Mouse (Mus musculus): ENCODE results near the gene Gpbar1.

The Gpbar1 gene

DNA sequence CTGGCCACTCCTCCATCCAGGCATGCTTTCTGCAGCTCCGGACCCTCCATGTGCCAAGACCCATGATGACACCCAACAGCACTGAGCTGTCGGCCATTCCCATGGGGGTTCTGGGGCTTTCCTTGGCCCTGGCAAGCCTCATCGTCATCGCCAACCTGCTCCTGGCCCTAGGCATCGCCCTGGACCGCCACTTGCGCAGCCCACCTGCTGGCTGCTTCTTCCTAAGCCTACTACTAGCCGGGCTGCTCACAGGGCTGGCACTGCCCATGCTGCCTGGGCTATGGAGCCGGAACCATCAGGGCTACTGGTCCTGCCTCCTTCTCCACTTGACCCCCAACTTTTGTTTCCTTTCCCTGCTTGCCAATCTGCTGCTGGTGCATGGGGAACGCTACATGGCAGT lies at the start of gene Gpbar1:
TSS of gene Gpbar1 (plus strand) at position 13 of the 400 bp plus-strand sequence.
- DNase-seq, result no peak

DNA sequence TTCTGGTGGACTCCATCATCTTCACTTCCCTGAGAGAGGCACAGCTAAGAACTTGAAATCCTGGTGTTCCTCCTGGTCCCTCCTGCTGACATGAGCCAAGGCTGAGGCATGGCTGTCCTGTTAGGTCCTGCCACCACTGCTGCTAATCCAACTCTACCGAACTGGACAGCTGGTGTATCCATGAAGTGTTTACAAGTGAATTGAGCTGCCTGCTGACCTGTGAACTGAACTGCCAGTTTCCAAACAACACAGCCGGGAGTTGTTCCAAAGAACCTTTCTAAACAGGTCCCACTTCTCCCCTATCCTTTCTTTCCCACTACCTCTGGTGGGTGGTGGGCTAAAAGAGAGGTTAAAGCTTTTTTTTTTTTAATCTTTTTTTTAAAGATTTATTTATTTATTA lies 48.4 kb upstream of the Gpbar1 start:
- no peak for DNase-seq

DNA sequence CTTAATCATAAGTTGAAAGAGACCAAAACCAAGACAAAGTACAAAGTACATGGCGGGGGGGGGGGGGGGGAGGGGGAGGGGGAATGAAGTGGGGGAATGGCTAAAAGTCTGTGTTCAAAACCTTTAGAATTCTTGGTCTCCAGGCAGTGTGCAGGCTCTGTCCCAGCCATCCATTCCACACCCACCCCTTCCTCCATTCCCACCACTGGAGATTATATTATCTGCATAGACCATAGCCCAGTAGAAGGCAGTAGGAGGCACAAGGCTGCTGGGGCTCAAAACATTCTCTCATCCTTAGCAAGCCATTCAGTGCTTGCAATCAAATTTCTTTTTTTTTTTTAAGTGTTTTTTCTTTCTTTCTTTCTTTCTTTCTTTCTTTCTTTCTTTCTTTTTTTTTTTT lies 47.4 kb upstream of the Gpbar1 start:
- DNase-seq, result no peak

DNA sequence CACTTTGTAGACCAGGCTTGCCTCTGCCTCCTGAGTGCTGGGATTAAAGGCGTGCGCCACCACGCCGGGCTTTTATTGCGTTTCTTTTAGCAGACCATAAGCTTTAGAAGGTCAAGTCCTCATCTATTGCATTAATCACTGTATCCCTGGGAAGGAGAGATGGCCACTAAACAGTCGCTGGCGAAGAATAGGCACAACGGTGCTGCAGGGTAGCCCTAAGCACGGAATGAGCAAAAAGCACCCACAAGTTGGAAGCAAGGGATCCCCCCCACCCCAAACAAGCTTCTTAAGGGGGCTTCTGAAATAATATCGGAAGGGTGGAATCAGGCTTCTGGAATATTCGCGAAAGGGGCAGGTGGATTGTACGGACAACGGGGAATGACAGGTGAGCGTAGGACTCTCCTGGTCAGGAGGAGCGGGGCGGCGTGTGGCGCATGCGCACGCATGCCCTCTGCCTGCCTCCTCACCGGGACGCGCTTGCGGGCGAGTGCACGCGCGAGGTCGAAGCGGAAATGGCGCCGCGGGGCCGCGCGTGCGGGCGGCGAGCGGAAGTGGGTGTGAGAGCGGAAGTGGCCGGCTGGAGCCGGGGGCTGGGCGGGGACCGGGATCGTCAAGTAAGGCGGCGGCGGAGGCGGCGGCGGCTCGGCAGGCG lies 42.3 kb upstream of the Gpbar1 start, which contains the start of gene Arpc2:
TSS of gene Arpc2 (plus strand) at position 147 of the 652 bp plus-strand sequence.
- DNase-seq, result peak; percentile 97 to 98

DNA sequence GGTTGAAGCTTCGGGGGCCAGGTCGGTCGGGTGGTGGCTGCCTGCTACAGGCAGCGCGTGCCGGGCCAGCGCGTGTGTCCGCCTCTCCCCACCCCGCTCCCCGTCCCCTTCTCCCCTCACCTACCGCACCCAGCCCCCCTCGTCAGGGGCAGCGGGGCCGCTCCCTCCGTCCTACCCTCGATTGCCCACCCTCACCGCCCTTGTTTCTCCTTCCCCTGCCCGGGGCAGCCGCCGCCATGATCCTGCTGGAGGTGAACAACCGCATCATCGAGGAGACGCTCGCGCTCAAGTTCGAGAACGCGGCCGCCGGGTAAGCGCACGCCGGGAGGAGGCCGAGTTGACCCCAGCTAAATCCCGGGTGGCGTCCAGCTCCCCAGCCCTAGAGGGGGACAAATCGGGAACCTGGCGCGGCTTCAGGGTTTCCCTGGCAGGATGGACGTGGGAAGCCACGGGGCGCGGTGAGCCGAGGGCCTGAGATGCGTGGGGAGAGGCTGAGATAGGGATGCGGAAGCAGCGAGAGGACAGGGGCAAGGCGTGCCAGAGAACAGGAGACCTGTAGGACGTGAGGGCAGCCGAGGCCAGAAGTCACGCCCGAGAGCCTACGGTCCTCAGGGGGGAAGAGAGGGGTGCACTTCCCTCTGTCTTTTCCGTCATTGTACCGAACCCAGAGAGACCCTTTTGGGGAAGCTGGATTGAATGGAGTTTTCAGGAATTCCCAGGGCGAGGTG lies 41.6 kb upstream of the Gpbar1 start:
- peak; percentile 70 to 75 for DNase-seq

DNA sequence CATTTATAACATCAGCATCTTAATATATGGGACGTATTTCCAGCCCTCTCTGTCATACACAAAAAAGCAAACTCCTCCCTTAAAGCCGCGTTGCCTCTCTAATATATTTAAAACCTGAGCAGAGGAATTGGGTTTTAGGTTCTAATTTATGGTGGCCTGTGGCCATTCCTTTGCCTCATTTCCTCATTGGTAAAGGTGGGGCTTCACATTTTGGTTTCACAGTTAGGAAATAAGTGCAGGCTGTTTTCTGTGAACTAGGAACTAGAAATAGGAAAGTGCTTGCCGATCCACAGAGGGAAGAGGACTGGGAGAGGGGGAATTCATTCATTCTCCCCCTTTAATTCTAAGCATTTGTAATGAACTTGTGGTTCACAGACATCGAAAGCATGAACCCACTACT lies 40.7 kb upstream of the Gpbar1 start:
- no peak for DNase-seq

DNA sequence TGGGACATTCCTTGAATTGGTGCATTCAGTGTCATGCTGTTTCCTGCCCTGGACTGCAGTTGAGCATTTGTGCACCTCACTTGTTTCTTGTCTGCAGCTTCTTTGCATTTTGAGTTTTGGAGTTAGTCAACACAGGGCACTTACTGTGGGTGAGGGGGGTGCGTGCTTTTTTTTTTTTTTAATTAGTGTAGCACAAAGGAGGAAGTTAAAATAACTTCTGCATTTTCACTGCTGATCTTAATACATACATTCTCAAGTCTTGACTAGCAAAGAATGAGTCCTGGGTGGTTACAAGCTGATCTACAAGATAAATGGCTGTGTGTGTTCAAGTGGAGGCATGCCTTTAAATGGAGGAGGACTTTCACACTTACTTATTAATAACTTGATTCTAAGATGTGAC lies 40.2 kb upstream of the Gpbar1 start:
- DNase-seq, result no peak

DNA sequence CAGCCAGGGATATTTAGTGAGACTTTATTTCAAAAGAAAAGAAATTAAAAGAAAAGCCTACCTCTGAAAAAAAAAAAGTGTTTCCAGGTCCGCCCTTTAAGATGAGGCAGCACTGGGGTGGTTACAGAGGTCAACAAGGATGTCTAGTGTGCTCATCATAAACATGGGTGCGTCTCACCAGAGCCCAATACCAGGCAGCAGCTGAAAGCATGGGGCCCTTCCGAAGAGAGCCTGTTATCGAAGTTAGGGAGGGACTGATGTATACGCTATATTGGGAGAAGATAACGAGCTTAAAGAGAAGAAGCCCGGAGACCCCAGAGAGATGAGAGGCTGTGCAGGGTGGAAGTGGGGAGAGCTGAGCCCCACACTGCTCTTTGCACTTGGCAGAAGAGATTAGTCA lies 39.2 kb upstream of the Gpbar1 start:
- DNase-seq, result no peak

DNA sequence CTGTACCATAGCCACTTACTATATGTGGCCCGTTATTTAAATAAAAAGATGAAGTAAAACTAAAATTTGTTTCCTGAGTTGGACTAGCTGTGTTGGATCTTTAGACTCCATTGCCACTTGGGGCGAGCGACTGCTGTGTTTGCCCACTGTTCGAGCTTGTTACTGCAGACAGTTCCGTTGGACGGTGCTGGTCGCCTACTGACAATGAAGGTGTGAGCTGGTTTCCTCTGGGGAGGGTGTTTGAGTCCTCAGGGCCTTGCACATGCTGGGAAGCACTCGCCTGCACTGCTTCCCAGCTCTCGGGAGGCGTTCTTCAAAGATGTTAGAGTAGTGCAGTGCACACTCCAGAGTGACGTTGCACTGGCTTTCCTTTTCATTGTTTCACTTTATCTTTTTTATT lies 38.7 kb upstream of the Gpbar1 start:
- peak in 1 of 2 experiments; percentile 11 for DNase-seq

DNA sequence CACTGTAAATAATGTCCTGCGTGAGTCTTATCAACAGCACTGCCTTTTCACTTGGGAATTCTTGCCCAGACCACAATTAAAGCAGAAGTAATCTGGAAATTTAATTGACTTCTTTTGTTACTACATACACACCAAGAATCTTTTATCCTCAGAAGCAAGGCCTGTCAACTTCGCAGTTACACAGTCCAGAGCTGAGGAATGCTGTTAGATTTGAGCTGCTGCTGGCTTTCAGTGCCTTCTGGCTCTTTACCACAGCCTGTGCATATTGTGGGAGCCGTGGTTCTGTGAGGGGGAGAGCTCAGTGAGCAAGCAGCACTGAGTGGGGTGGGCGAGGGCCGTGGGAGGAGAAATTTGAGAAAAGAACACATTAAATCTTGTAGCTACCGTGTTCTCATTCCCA lies 38.0 kb upstream of the Gpbar1 start:
- DNase-seq, result no peak

DNA sequence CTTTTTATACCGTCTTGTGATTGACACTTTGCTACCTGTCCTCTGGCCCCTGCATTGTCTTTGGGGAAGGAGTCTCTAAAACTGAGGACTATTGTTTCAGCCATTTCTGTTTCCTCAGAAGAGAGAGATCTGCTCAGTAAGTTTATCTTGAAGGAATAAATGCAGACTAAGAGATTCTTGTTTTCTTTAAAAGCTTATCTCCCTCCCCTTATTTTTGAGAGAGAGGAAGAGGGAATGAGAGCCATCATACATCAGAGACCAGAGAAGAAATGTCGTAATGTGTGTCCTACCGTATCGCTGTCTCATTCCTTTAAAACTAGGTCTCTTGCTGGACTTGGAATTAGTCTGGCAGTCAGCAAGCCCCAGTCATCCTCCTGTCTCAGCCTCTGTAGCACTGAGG lies 37.5 kb upstream of the Gpbar1 start:
- DNase-seq, result no peak

DNA sequence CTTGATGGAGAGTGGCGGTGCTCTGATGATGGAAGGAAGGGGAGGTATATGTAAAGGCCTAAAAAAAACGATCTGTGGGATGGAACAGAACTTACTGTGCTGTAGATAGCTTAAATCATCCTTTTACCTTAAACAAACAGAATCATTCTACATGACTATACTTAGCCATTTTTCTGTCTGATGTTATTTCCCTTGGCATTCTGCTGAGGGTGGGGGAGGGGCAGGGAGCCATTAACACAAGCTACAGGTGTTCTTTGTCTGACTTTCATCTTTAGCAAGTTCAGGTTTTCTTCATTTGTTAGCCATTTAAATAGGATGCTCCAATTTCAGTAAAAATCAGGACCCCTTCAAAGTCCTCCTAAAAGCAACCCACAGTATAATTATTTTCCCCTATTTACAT lies 32.8 kb upstream of the Gpbar1 start:
- DNase-seq, result no peak

DNA sequence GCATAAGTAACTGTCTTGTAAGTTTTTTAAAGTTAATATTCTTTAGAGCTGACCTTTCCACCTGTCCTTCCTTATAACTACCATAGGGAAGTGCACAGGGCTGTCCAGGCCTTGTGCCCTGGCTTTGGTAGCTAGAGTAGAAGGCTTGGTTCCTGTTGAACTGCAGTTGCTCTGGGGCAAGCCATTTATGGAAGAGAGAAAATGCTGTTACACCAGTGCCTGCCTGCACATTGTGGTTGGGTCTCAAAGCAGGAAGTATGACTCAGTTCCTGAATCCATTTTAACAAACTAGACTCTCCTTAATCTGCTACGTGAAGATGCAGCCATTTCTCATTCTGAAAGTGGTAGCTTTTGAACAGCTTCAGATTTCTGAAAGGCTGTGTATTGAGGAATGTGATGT lies 29.6 kb upstream of the Gpbar1 start:
- peak; percentile 68 to 71 for DNase-seq

DNA sequence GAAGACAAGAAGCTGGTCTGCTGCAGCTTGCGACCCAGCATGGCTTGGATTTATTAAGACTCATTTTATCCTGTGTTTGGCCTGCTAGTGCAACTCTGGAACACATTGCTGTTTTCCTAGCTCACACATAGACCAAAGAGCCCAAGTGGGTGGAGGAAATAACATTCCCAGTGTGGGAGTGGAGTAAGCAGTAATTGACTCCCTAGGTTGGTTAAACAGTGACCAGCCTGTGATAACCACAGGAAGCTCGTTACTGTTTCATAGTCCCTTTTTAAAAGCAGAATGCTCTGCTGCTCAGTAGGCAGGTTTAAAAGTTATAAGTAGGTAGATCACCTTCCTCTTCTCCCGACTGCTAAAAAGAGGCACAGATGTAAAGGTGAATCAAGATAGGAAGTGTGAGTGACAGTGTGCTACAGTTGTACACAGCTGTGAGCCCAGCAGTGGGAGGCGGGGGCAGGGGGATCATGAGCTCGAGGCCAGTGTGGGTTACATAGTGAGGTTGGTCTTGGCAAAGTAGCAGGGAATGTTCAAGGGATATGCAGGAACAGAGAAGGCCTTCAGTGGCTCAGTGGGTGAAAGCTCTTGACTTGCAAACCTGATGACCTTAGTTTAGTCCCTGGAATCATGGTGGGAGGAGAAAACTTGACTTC lies 28.9 kb upstream of the Gpbar1 start:
- peak; percentile 14 to 39 for DNase-seq

DNA sequence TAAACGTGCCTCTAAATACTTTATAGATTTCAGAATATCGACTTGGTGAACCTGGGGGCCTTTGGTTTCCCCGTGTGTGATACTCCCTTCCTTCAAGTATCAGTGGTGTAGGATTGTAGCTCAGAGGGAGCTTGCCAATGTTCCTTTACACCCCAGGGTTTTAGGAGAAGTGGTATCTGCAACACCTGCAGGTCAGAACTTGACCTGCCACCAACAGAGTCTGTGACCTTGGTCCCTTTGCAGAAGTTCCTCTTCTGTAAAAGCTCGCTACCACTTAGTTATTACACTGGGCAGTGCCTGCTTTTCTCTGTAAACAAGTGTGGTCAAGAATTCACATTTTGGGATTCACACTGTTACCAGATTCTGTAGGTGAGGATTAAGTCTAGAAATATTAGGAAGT lies 28.3 kb upstream of the Gpbar1 start:
- DNase-seq, result no peak

DNA sequence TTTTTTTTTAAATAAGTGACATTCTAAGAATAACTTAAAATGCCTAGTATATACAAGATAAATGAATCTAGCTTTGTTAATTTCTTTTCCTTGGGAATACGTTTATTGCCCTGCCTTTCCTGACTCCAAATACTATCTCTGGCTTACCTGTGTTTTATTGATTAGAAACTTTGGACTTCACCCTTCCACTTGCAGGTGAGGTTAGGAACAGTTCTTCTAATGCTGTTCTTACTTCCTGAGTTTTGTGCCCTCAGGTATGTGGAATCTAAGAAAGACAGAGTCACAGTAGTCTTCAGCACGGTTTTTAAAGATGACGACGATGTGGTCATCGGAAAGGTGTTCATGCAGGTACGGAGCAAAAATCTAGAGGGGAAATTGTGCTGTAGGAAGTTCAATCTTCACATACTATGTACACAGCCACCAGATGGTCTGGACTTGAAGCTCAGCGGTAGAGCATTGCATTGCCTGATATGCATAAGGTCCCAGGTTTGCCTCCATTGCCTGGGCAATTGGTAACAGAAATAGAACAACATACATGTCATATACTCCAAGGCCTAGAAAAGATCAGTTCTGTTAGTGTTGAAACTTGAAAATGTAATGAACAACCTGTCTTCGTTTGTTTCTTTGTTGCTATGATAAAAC lies 22.5 kb upstream of the Gpbar1 start:
- DNase-seq, result no peak

DNA sequence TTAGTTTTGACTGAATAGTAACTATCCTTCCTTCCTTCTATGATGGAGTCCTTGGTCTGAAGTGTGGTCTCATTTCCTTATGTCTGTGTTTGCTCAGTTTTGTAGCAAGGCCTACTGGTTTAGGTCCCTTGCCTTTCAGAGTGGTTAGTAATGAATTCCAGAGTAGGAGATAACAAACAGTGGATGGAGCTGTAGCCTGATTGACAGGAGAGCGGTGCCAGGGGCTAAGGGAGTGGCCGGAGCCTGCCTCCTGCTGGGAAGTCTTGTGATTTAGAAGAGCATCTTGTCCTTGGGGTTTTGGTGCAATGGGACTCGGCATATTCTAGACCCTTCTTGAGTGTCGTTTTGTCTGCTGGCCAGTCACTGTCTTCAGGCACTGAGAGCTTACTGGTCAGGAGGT lies 21.6 kb upstream of the Gpbar1 start:
- DNase-seq, result no peak

DNA sequence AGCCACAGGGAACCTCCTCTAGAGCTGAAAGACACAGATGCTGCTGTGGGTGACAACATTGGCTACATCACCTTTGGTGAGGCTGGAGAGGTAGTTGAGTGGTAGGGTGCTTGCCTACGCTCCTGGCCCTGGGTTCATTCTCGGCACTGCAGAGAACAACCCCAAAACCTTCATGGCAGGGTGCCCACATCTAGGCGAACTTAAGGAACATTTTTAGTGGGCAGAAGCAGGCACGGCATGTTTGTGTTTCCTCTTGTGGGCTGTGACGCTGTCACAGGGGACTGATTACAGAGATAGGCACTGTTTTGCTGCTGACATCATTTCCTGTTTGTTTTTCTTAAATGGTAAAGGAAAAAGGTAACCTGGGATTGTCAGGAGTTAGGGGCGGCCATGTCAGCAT lies 15.8 kb upstream of the Gpbar1 start:
- no peak for DNase-seq

DNA sequence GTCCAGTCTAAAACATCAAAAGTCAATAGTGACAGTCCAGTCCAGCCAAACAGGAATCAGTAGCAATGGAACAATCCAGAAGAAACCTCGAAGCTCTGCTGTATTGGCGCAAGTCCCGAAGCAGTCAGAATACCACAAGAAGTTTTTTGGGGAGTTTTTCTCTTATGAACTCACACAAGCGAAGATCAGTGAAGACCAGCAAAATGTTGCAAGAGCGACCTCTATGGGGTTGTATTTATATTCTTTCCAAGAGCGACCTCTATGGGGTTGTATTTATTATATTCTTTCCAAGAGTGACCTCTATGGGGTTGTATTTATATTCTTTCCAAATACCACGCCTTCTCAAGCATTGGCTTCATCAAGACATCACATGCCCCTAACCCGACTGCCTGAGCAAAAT lies 9.6 kb upstream of the Gpbar1 start:
- DNase-seq, result no peak

DNA sequence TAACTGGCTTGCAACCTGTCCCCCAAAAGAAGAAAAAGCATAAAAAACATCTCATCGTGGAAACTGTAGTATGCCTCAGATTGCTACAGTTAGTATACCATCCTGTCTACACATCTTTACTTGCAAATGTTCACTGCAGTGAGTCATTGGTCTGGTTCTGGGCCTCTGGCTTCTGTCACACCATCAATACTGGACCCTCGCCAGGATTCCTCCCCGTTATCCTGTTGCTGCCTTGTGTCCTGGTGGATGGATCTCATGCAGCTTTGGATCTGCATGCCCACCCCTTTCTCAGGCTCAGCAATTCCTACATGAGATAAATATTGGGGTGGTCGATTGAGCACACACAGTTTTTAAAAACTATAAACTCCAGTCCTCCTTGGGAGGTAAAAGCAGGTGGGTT lies 6.7 kb upstream of the Gpbar1 start:
- DNase-seq, result no peak

DNA sequence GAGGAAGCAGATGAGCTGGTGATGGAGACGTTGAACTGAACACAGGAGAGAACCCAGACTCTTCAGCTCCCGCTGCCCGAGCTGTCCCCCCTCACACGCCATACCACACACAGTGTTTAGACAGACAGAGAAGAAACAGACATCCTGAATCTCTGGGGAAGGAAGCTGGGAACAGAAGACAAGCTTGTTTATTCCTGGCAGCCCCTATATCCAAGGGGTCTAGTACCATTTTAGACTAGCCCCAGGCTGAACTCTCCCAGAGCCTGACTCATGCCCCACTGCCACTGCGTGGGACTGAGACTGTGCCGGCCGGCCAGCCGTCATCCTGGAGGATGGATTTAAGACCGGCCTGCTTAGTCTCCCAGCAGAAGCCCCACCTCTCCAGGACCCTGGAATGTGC lies 3.3 kb upstream of the Gpbar1 start:
- DNase-seq, result no peak

DNA sequence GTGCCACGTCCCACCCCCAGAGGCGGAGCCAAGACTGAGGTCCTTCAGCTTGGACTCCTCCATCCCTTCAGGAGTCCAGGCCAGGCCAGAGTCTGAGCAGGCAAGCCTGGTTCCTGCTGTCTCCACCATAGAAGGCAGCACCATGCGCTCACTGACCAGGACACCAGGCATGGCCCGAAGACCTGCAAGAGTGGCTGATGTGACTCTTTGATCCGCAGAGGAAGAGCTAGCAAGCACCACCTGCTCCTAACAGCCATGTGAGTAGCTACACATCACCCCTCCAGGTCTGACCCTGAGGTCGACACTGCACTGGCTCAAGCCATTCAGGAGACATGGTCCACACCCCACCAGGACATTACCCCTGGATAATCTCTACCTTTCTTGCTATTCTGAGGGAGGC lies 1.3 kb upstream of the Gpbar1 start:
- no peak for DNase-seq

DNA sequence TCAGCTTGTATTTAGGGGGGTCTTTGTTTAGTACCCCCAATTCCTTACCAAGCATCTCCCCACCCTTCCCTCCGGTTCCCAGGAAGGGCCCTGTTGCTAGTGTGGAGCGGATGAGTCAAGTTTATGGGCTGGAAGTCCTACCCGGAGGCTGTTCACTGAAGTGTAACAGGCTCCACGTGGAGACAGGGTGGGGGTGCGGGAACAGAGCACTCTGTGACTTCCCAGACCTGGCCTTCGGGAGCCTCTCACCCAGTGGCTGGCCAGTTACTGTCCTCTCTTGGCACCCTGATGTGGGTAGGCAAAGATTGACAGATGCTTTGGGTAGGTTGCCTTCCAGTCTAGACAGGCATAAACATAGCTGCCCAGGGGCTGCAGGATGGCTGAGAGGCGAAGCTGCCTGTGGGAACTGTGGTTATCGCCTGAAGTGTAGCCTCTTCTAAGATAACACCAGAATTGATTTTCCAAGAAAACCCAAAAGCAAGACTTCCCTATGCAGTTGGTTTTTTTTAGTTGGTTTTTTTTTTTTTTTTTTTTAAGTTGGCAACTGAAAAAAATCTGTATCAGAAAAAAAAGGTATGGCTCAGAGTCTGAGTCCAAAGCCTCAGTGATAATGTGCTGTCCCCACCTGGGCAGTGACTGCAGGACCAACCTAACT lies 340 bp upstream of the Gpbar1 start:
- no peak for DNase-seq
